Mouse (Mus musculus) G1E (cell line): Measurements from ENCODE around the gene Smoc1.

Experiments
- CTCF ChIP-seq: IDR thresholded peaks from 2 replicates; pipeline ENCODE4 v1.5.1; 2012; ENCODE audit warnings: low read depth, low read length, inconsistent platforms, mixed read lengths
- GATA1 ChIP-seq: IDR thresholded peaks from 2 replicates; pipeline ENCODE4 v1.6.1; 2012; ENCODE audit warnings: borderline replicate concordance, low read length, inconsistent platforms, mixed read lengths
- TAL1 ChIP-seq: conservative IDR thresholded peaks from 2 replicates; pipeline ENCODE4 v1.6.1; 2012; ENCODE audit warnings: low read depth, low read length, inconsistent platforms, mixed read lengths

DNA sequence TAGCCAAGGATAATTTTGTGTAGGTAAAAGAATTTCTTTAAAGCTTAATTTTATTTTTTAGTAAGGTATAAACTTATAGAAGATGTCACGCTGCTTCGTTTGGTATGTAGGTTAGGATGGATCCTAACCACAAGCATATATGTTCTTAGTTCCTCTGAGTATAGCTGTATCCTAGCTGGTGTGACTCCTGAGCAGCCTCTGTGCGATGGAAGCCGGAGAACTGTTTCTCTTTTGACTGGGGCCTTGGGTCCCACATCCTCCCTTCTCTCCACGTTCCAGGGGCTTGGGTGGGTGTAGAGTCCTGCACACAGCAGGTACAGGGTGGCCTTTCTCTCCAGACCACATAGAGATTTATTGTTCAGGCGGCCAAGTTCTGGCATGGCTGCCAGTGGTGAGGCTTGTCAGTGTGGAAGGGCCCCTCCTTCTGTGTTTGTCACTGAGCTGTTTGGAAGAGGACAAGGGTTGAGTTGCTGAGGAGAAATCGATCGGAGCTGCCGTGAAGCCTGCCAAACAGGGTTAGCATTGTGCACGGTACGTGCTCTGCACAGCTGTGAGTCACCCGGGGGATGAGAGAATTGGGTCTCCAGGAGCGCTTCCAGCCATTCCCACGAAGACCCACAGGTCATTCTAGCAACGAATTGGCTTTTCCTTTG, 6.9 kb downstream of the Smoc1 start:
- TF ChIP-seq CTCF (no peak), TAL1 (no peak), GATA1 (no peak)
